Mouse (Mus musculus) cerebellum, postnatal 14 days (tissue): ENCODE data around the gene Bcor.
A peak's percentile ranks its signal among the peaks of the same experiment; 100 is the strongest.

ENCODE experiments used
- DNase-seq, 2 experiments: peaks; one replicate each; pipeline ENCODE4 v3.0.0; 2021; ENCODE audit warnings: mixed read lengths in 2 of 2

Bcor gene

DNA sequence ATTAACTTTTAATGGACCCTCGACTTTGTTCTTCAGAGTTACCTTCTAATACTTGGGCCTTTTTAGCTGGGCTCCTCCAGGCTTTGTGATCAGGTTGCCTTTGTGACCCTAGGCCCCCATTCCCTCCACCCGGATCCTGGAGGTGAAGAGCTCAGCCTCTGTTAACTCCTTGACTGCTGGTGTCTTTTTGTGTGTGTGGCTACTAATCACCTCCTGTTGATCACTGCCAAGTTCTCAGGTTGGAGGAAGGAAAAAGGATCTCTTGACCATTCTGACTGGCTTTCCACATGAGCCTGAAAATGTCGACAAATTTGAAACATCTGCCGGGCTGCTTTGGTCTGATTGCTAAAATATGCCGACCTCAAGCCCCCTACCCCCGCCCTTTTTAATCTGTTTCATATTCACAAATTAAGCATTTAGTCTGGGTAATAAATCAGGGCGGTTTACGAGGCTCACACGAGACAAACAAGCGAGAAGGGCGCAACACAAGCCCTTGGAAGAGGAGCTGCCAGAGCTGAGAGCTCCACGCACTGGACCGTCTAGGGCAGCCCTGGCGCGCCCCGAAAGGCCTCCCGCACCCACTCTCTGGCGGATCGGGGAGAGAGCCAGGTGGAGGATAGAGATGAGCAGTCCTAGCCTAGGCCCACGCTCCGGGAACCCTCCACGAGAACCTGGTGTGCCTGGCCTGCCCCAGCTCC, 33.6 kb downstream of the Bcor start:
- no peak for DNase-seq

- DNase-seq = no peak
These were observed 35.6 kb downstream of the Bcor start for GRCm38 (mm10) chrX:12124571-12124970.

GRCm38 (mm10) chrX:12123687-12124087, 36.5 kb downstream of the Bcor start:
- no peak for DNase-seq

GRCm38 (mm10) chrX:12122594-12123331, 37.4 kb downstream of the Bcor start:
- DNase-seq = peak; percentile 23 to 36

GRCm38 (mm10) chrX:12119476-12119875, 40.7 kb downstream of the Bcor start:
- no peak for DNase-seq

DNA sequence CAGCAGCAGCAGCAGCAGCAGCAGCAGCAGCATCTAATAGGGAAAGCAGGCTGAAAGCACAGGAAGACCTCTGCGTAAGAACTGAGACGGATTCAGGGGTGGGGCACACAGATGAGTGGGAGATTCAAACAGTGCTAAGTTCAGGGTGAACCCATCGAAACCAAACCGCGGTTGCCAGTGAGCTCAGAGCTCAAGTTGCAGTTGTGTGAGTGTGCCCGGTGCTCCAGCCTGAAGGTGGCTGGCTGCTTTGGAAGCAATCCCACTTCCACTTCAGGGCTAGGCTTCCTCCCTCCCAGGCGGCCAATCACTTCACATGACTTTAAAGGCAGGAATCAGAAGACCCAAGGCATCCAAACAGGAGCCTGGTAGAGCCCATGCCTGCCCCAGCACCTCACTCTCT, 44.0 kb downstream of the Bcor start:
- DNase-seq = no peak

DNA sequence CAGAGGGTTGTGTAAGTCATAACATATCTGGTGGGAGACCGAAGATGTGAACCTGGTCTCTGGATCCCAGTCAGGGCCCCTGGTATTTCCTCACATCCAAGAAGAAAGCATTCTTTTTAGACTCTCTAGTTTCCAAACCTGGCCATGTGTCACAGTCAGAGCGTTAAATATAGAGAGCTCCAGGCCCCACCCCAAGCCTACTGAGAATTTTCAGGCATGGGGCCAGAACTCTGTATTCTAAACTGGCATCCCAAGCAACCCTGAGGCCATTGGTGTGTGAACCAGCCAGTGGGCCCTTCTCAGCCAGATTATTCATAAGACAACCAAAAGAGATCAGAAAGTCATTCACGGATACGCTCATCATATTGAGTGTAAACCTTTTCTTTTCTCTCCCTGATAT, 48.0 kb downstream of the Bcor start:
- DNase-seq = no peak

- DNase-seq = no peak
These were observed 49.6 kb downstream of the Bcor start for GRCm38 (mm10) chrX:12110518-12110917.

DNA sequence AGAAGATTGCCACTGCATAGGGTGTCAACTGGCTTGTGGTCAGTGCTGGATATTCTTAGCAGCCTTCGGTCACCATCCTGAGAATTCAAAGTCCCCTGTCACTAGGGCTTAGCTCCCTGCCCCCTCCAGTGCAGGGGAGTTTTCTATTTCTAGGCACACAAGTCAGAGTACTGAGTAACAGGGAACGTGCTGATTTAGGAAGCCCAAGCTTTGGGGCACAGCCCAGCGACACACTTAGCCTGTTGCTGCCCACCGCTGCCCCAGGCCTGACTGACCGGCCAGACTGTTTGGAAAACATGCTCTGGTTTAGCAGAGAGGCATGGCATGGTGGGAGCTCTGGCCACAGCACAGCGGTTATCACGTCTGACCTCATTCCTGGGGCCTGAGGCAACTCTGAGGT, 54.8 kb downstream of the Bcor start:
- DNase-seq = no peak

DNA sequence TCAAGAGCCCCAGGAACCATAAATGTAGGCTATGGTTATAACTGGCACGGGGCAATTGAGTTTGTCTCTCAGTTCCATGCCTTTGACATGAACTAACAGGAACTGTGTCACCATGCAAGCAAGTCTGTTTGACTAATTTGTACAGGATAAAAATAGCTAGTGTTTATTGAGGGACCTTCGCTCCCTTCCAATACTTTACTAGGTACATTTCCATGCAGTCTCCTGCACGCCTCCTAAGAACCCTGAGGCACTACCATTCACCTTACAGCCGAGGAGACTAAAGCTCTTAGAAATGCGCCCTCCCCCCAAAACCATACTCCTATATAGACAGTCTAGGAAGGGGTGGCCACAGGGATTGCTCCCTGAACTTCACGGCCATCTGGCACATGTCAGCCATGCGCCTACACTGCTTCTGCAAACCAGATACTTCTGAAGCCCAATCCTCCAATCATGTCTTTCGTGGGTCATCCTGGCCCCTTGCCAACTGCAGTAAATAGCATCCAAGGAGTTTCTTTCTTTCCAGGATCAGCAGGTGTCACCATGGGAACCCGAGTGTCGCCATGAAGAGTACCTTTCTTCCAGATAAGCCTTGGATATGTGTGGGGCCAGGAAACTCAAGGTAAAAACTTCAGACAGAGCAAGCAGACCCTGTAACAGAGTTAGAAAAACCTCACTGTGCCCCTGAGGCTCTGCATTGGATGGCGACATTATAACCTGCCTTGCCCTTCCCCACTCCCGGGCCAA, 63.2 kb downstream of the Bcor start:
- DNase-seq = no peak

- DNase-seq = no peak
These were observed 66.8 kb downstream of the Bcor start for GRCm38 (mm10) chrX:12093371-12093770.

DNA sequence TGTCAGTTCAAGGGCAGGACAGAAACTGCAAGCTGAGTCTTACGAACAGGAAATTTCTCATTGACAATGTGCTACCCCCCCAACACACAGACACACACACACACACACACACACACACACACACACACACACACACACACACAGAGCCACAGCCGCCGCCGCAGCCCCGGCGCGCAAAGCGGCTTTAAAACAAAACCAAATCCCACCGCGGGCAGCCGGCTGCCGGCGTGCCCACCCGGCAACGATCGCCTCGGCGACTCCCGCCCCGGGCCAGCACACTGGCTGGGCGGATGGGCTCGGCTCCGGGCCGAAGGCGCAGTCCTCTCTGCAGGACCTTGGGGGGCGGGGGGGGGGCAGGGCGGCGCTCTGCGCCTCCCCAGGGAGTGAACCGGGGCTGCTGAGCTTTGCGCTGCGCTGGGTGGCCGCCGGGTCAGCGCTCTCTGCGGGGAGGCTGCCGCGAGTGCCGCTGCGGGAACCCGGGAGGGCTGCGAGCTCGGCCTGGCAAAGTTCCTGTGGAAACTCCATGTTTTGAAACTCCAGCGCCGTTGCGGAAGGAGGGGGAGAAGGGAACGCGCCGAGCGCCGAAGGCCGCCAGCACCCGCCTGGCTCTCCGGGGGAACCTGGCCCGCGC, 68.6 kb downstream of the Bcor start:
- peak; percentile 46 to 47 for DNase-seq

DNA sequence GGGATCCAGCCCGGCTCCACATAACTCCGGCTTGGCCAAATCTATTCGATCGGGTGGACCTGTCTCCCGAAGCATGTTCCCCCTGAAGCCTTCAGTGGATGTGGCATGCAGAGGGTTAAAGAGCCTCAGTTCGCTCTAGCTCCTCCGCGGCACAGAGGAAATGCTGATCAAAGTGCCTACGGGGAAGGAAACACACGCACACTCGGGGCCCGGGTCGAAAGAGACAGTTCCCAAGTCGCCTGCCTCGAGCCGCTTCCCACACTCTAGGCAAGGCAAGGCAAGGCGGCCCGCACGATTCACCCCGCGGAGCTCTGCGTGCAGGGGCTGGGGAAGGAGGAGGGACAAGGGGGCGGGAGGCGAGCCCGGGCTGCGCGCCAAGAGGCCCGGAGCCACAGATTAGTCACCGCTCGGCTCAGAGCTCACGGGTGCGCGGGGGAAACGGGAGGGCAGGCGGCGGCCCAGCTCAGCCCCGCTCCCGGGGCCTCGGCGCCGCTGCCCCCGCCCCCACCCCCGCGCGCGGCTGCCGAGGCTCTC, 69.2 kb downstream of the Bcor start:
- DNase-seq = peak; percentile 74 to 75

- peak; percentile 18 to 46 for DNase-seq
These were observed 69.8 kb downstream of the Bcor start for GRCm38 (mm10) chrX:12090151-12090870.

DNA sequence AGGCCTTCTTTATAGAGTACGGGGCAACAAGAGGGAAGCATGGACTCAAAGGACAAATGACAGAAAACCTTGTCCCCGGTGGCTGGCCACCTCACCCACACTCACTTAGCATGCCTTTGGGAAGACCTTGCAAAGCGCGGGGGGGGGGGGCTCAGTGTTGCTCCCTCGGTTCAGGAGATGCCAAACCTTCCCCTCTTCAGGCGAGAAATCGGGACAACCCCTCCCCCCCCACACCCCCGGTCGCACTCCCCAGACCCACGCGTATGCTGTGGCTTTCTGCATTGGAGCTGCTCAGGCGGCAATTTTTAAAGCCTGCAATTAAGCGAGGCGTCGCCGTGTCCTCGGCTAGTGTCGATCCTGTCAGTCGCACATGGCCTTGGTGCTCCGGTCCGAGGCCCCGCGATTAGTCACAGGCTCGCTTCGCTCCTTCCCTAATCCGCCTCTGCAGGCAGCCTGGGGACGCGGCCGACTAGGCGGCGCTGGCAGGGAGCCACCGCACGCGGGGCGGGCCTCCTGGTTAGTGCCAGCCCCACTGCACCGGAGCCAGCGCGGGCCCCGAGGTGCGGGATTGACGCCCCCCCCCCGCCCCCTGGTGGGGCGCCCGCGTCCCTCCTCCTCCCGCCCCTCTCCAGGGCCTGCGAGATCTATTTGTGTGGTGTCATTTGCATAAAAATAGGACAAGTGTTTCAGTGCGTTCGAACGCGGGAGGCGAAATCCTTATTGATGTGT, 70.6 kb downstream of the Bcor start:
- DNase-seq = peak in 1 of 2 experiments; percentile 29

GRCm38 (mm10) chrX:12089027-12089340, 71.2 kb downstream of the Bcor start:
- no peak for DNase-seq

- peak; percentile 59 for DNase-seq
These were observed 71.7 kb downstream of the Bcor start for GRCm38 (mm10) chrX:12088301-12089026.

DNA sequence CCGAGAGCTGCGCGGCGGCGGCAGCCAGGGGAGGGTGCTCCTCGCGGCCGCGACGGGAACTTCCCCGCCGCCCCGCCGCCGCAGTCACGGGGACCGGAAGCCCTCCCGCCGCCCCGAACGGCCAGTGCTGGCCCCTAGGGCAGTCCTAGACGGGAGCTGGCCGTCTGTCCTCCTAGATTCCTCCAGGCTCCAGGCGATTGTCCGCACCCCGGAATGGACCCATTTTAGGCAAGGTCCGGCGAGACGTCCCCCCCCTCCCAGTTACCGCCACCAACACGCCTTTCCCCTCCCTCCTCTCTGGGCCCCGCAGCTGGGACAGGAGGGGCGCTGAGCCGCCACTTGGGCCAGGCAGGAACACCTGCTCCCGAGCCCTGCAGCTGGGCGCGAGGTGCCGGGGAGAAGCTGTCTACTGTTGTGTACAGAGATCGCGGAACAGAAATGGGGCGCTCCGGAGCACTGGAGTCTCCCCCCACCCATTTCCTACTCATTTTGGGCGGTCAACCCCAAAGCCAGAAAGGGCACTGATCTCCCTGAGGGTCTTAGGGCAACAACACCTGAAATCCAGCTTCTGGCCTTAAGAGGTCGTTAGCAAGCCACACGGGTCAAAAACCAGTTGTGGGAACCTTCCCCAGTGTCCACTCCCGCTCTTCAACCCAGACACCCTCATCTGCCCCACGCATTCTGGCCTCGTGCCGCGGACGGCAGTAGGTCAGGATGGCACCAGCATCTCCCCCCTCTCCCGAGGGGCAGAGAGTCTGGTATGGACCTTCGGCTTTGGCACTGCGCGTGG, 72.4 kb downstream of the Bcor start:
- DNase-seq = peak in 1 of 2 experiments; percentile 34

DNA sequence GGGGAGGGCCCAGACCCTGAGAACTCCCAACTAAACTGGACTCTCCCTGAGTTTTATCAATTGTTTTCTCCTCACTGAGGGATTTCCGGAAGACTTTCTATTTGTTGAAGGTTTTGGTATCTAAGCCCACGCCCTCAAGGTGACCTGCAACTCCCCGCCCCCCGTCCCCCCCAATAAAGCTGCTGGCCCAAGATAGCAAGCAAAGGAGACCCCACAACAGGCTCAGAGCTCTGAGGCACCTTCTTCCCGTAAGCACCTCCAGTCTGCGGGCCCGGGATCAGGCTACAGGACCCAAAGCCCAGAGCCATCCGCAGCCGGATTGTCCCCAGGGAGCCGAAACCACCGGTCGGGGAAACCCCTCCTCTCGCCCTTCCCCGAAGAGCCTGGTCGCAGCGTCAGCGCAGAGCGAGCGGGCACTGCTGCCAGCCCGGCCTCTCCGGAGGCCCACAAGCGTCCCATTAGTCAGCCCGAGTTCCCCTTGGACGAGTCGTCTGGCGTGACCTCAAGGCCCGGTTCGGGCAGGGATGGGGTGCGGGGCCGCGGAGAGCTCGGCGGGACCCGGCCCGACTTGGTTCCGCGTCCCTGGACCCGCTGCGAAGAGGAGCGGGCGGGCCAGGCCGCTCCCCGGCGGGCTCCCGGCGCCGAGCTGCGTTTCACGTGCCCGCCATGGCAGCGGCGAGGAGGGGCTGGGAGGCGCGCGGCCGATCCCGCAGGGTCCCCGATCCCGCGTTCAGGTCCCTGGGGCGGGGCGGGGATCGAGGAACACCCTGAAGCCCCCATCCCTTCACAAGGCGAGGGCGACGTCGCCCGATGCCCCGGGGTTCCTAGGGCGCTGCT, 73.3 kb downstream of the Bcor start:
- DNase-seq = peak; percentile 28 to 36
